Mouse (Mus musculus) intestine, embryonic 16.5 days (tissue): Measurements from ENCODE around the gene Cfap97d1. TPM values are rescaled to one million over a fixed set of nuclear protein-coding genes. Genes with fewer than 3 reads are reported as not detected.
"Not testable (repeated sequence)": the region's sequence is repeated elsewhere in the genome, so short reads cannot be mapped to it uniquely, and the experiment has no call there.

ENCODE experiments used
- ATAC-seq: fragments of 200-750 bp; cut with Nextera tagmentation; 2 replicates; pipeline ENCODE4 v1.8.0; 2017; ENCODE audit warnings: moderate TSS enrichment, moderate library complexity
- H3K27ac ChIP-seq: fragments of 300-500 bp; sonication (generic); 2 replicates; pipeline ENCODE4 v1.5.1; 2014; ENCODE audit warnings: mild to moderate bottlenecking, low read length
- H3K27me3 ChIP-seq: fragments of 300-500 bp; sonication (generic); replicated peaks from 2 replicates; pipeline ENCODE4 v1.6.1; 2014; ENCODE audit warnings: low read length, control low read depth, mixed read lengths; ENCODE audit not compliant: control insufficient read depth, insufficient read depth
- H3K36me3 ChIP-seq: fragments of 300-500 bp; sonication (generic); 2 replicates; pipeline ENCODE4 v1.6.1; 2014; ENCODE audit warnings: low read length, control low read depth; ENCODE audit not compliant: control insufficient read depth, insufficient read depth
- H3K4me1 ChIP-seq: fragments of 300-500 bp; sonication (generic); 2 replicates; pipeline ENCODE4 v1.6.1; 2014; ENCODE audit warnings: low read length, control low read depth, mixed read lengths; ENCODE audit not compliant: control insufficient read depth, insufficient read depth
- H3K4me2 ChIP-seq: fragments of 300-500 bp; sonication (generic); 2 replicates; pipeline ENCODE4 v1.6.1; 2014; ENCODE audit warnings: low read depth, low read length, control low read depth
- H3K4me3 ChIP-seq: fragments of 300-500 bp; sonication (generic); 2 replicates; pipeline ENCODE4 v1.5.1; 2014; ENCODE audit warnings: mild to moderate bottlenecking, low read length
- H3K9ac ChIP-seq: fragments of 300-500 bp; sonication (generic); 2 replicates; pipeline ENCODE4 v1.6.1; 2014; ENCODE audit warnings: low read depth, low read length
- H3K9me3 ChIP-seq: fragments of 300-500 bp; sonication (generic); 2 replicates; pipeline ENCODE4 v1.6.1; 2016; ENCODE audit warnings: low read length, control low read depth; ENCODE audit not compliant: control insufficient read depth
- WGBS: fragments of 180-500 bp; shearing (Covaris S2); extraction: QIAGEN DNeasy Blood & Tissue Kit; methylation state at CpG from one replicate; pipeline ENCODE4 v1.1.7; 2014; 5-methylcytosine and 5-hydroxymethylcytosine counted together
- polyA plus RNA-seq: library from polyadenylated mRNA; unstranded; fragments of >200 nt; fragmentation: Nextera tagmentation; extraction: Ambion mirVana; gene quantifications from 2 replicates; pipeline ENCODE4 v1.2.1, GENCODE M21; 2015

Cfap97d1 gene
- polyA plus RNA-seq, 1 experiment from 2014 or later = not detected

DNA sequence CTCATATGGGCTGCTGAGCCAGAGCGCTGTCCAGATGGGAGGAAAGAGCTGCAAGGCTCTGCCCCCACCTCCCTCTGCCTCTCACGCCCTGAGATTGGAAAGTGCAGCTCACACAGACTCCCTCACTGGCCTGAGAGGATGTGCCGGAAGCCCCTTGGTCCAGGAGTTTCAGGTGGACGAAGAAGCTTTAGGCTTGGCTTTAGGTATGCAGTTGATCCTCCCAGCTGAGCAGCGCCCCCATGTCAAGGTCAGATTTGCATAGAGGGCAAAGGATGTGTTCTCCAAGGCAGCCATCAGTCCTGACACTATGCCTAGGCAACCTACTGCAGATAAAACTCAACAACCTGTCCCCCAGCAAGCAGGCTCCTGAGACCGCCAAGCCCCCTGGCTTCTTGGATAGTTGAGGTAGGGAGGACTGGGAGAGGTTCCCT is 1.1 kb upstream of the Cfap97d1 start:
- Histone ChIP-seq H3K27ac (peak overlapping the region; percentile 23; the same call in 1 of the 2 replicates), H3K9ac (peak overlapping the region; percentile 25; the same call in 1 of the 2 replicates), H3K4me2 (peak overlapping the region; percentile 99; the same call in 1 of the 2 replicates), H3K36me3 (no peaks in the 10 kb centered on the region), H3K27me3 (no peaks in the 10 kb centered on the region), H3K4me1 (peaks cover 17% of the 10 kb centered on the region), H3K4me3 (no peak overlapping the region), H3K9me3 (no peaks in the 10 kb centered on the region)
- no peak for ATAC-seq
- WGBS = 61% methylated on average over 6 of the region's 6 CpGs

- H3K4me1 ChIP-seq = peaks cover 17% of the 10 kb centered on the region
- H3K27ac ChIP-seq = peak overlapping the region; percentile 51
- ATAC-seq = no peak
- peak overlapping the region; percentile 99 for H3K4me2 ChIP-seq
- H3K36me3 ChIP-seq = no peaks in the 10 kb centered on the region
- no peaks in the 10 kb centered on the region for H3K27me3 ChIP-seq
- peak overlapping the region; percentile 18; the same call in 1 of the 2 replicates for H3K4me3 ChIP-seq
- 0 out of 2 replicates have a peak overlapping the region, but pooled peaks have one; percentile 25 for H3K9ac ChIP-seq
- no peaks in the 10 kb centered on the region for H3K9me3 ChIP-seq
- WGBS = 73% methylated on average over 10 of the region's 10 CpGs
Measured at GRCm38 (mm10) chr11:101983431-101983921, 603 bp upstream of the Cfap97d1 start.

DNA sequence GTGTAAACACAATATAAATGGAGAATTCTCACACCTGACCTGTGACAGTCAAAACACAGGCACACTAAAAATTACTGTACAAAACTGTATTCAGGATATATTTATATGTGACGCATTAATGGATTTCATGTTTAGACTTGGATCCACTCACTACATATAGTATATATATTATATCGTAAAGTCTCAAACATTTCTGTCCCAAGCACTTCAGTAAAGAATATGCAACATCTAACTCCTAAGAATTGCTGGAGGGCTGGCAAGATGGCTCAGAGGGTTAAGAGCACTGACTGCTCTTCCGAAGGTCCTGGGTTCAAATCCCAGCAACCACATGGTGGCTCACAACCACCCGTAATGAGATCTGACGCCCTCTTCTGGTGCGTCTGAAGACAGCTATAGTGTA is 1.4 kb downstream of the Cfap97d1 start:
- not testable (repeated sequence) for H3K4me2 ChIP-seq, H3K9ac ChIP-seq, H3K9me3 ChIP-seq, H3K27ac ChIP-seq, H3K27me3 ChIP-seq, H3K36me3 ChIP-seq, ATAC-seq, H3K4me3 ChIP-seq
- 50% methylated on average over 6 of the region's 6 CpGs for WGBS
- peaks cover 17% of the 10 kb centered on the region for H3K4me1 ChIP-seq

GRCm38 (mm10) chr11:101985990-101986389 is 1.9 kb downstream of the Cfap97d1 start:
- Histone ChIP-seq H3K27me3 (no peaks in the 10 kb centered on the region), H3K27ac (no peak overlapping the region; the same call in 1 of the 2 replicates), H3K4me1 (peaks cover 17% of the 10 kb centered on the region), H3K4me2 (0 out of 2 replicates have a peak overlapping the region, but pooled peaks have one; percentile 21), H3K4me3 (0 out of 2 replicates have a peak overlapping the region, but pooled peaks have one; percentile 7), H3K9ac (no peak overlapping the region), H3K36me3 (no peaks in the 10 kb centered on the region), H3K9me3 (no peaks in the 10 kb centered on the region)
- 3% methylated on average over 10 of the region's 10 CpGs for WGBS
- ATAC-seq = 0 out of 2 replicates have a peak, but pooled peaks have one; percentile 32

DNA sequence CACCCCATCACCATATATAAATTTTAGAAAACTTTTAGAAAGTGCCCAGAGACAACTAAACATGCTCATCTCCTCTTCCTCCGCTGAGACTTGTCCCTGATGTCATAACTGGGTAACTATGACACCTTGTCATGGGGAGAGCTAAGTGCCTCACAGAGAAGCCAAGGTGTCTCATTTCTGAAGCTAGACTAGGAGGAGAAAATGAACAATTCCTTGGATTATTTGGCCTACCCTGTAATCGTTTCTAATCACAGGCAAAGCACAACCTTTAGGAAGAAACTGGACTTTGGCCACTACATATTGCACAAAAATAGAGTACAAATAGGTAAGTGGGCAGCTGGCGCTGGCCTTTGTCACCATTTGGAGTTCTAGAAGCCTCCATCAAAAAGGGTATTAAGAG is 2.8 kb downstream of the Cfap97d1 start, which contains the start of gene Dusp3:
Gene Dusp3 (minus strand): TSS at position 101 of the 400 bp plus-strand sequence.
- Histone ChIP-seq H3K9ac (no peak within 1 kb of the TSS), H3K9me3 (no peaks in the 10 kb centered on the region), H3K4me2 (0 out of 2 replicates have a peak within 1 kb of the TSS, but pooled peaks have one; percentile 21), H3K27me3 (no peaks in the 10 kb centered on the region), H3K27ac (no peak within 1 kb of the TSS; the same call in 1 of the 2 replicates), H3K4me3 (0 out of 2 replicates have a peak within 1 kb of the TSS, but pooled peaks have one; percentile 7), H3K36me3 (no peaks in the 10 kb centered on the region), H3K4me1 (peaks cover 17% of the 10 kb centered on the region)
- WGBS = 80% methylated on average over 3 of the region's 3 CpGs
- ATAC-seq = no peak

DNA sequence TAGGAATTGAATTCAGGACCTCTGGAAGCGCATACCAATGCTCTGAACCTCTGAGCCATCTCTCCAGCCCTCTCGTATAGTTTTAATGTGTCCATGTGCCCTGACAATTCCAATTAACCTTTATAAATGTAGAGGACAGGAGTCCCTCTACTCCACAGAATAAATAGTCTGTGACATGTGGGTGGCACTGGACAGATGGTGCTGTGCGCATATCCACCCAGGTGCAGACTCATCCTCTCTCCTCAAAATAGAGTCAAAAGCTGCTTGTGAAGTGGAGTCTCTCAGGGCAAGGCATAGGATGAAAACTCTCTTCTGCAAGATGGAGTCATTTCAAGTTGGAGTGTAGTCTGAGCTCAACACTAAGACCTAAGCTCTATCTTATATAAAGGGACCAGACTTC is 6.2 kb downstream of the Cfap97d1 start:
- H3K4me1 ChIP-seq = peaks cover 3% of the 10 kb centered on the region; the same call in 1 of the 2 replicates
- no peak overlapping the region for H3K4me3 ChIP-seq
- no peak overlapping the region for H3K9ac ChIP-seq
- WGBS = 91% methylated on average over 3 of the region's 3 CpGs
- no peak overlapping the region for H3K27ac ChIP-seq
- H3K4me2 ChIP-seq = no peak overlapping the region
- no peaks in the 10 kb centered on the region for H3K36me3 ChIP-seq
- no peaks in the 10 kb centered on the region for H3K9me3 ChIP-seq
- no peaks in the 10 kb centered on the region for H3K27me3 ChIP-seq
- ATAC-seq = no peak

GRCm38 (mm10) chr11:101991813-101992212 is 7.7 kb downstream of the Cfap97d1 start:
- no peaks in the 10 kb centered on the region for H3K36me3 ChIP-seq
- ATAC-seq = no peak
- WGBS = 79% methylated on average over 3 of the region's 3 CpGs
- H3K4me3 ChIP-seq = no peak overlapping the region
- no peaks in the 10 kb centered on the region for H3K27me3 ChIP-seq
- peaks cover 3% of the 10 kb centered on the region; the same call in 1 of the 2 replicates for H3K4me1 ChIP-seq
- H3K9me3 ChIP-seq = no peaks in the 10 kb centered on the region
- H3K4me2 ChIP-seq = no peak overlapping the region
- no peak overlapping the region for H3K27ac ChIP-seq
- no peak overlapping the region for H3K9ac ChIP-seq

DNA sequence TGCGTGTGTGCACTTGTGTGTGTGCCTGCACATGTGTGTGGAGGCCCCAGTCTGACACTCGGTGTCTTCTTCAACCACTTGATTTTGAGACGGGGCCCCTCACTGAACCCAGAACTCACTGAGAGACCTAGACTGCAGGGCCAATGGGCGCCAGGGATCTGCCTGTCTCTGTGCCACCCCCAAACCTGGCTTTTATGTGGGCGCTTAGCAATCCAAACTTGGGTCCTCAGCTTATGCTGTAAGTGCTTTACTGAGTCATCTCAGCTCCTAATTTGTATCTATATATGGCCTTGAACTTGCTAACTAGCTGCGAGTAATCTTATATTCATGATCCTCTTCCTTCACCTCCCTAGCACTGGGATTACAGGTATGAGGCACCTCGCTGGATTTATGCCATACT is 8.3 kb downstream of the Cfap97d1 start:
- 88% methylated on average over 7 of the region's 7 CpGs for WGBS

GRCm38 (mm10) chr11:101994100-101994499 is 10.0 kb downstream of the Cfap97d1 start:
- Histone ChIP-seq H3K27me3 (no peaks in the 10 kb centered on the region), H3K4me2 (no peak overlapping the region), H3K4me1 (peaks cover 10% of the 10 kb centered on the region; the same call in 1 of the 2 replicates), H3K9ac (no peak overlapping the region), H3K4me3 (no peak overlapping the region), H3K36me3 (no peaks in the 10 kb centered on the region), H3K27ac (no peak overlapping the region), H3K9me3 (no peaks in the 10 kb centered on the region)
- no peak for ATAC-seq
- WGBS = 67% methylated on average over 8 of the region's 8 CpGs

More for the DNA sequence above, 8.3 kb downstream of the Cfap97d1 start:
- H3K27me3 ChIP-seq = no peaks in the 10 kb centered on the region
- no peak overlapping the region for H3K4me2 ChIP-seq
- ATAC-seq = no peak
- H3K4me3 ChIP-seq = no peak overlapping the region
- H3K4me1 ChIP-seq = peaks cover 3% of the 10 kb centered on the region; the same call in 1 of the 2 replicates
- H3K36me3 ChIP-seq = no peaks in the 10 kb centered on the region
- H3K27ac ChIP-seq = no peak overlapping the region
- H3K9me3 ChIP-seq = no peaks in the 10 kb centered on the region
- no peak overlapping the region for H3K9ac ChIP-seq
